Mouse (Mus musculus) ZHBTc4 (cell line): ENCODE measurements at regions not wholly inside any gene's neighbourhood (a gene's known extent, or its start where the extent isn't known, plus 50 kb on each side); places are given as distances from the start of the nearest gene placed in this dataset.

Experiments
- DNase-seq: peaks from one replicate; pipeline ENCODE4 v3.0.0-alpha.2; 2011; ENCODE audit warnings: low read depth, low spot score

DNA sequence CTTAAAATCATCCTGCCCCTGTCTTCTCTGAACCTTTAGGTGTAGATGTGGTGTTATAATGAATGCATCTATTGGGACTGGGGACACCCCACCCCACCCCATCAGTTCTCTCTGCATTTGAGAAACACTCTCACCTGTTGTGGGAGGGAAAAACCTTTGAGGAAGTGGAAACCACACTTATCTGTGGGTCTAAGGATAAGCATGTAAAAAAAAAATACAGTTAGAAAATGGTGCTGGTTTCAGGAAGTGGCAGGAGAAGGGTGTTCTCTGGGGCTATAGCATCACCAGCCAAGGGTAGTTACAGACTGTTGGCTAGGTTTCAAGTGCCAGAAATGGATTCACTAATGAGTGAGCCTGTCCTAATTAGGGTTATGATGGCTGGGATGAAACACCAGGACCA is 91.1 kb upstream of the Rbm19 start:
- DNase-seq: no peak

DNA sequence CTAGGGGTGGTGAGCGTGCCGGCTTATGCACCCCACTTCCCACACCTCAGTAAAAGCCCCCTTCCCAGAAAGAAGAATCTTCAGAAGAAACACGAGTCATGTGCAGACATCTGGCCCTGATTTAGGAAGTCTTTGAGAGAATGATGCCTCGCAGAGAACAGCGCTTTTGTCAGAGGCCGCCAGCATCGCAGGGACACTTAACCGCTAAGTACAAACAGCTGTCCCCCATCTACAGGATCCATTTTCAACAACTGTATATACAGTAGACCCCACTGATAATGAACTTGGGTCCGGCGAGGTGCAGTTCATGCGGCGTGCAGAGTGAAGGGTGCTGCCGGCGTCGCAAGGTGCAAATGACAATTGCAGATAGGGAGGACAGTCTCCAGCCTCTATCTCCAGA is 85.4 kb upstream of the Rbm19 start:
- DNase-seq: no peak

DNA sequence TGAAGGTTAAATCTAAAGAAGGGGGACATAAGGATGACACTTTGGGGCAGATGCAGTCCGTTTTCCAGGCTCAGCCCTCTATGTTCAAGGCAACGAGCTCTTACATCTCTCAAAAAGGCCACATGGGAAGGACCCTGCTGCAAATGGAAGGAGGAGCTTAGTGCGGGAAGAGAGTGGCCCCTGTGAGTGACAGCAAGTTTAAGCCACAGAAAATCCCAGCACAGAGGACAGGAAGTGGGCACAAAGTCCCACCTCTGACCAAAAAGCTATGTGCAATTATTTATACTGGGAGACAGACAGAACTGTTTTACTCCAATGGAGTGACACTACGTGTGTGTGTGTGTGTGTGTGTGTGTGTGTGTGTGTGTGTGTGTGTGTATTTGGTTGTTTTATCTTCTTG is 84.7 kb upstream of the Rbm19 start:
- no peak for DNase-seq

DNA sequence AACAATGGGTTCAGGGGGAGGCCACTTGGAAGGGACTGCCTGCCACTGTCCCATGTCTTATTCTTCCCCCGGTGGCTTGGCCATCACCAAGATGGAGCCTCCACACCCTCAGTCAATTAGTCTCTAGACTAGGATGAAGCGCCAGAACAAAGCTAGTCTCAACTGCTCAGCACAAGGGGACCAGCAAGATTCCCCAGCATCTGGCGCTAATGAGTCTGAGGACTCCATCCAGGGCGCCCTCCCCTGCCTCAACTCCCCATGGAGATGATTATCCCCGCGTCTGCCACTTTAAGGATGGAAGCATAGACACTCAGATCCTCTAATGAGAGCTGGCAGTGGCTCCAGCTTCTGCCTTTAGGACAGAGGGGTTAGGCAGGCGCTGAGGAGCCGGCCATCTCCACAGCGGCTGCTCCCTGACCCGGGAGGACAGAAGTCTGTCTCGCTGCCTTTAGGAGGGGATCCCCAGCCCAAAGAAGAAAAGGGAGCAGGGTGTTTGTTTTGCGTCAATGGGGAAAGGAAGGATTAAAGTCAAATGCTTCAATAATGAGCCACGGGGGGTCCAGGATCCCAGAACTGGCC is 81.7 kb upstream of the Rbm19 start:
- DNase-seq: no peak

DNA sequence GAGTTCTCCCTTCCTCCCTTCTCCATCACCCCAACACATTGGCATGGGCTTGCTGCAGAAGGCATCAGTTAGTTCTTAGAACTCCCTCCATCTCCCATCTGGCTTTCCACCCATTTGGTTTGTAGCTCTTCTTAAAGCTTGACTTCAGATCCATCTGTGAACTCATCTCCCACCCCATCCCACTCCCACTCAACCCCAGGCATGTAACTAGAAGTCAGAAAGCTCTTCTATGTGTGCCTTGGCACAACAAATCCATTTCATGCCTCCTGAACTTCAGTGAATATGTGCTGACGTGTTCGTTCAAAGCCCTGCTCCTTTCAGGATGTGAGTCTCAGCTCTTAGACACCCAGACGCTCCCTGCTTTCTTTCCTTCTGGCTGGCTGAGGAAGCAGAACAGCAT is 81.0 kb upstream of the Rbm19 start:
- DNase-seq: no peak

DNA sequence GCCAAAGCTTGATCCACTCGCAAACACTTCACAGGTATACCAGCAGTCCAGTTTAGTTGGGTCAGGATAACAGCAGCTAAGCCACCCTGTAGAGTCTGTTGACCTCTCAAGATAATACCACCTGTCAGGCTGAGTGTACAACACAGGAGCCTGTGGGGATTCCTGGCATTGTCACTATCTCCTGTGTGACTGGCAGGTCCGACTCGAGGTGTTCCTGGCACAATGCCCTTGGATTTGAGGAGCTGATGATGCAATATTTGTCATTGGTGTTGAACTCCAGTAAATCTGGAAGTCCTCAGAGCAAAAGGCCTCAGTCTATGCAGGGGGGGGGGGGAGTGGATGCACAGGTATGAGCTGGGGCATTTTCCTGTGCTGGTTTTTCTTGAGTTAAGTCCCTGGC is 78.5 kb upstream of the Rbm19 start:
- DNase-seq: no peak

DNA sequence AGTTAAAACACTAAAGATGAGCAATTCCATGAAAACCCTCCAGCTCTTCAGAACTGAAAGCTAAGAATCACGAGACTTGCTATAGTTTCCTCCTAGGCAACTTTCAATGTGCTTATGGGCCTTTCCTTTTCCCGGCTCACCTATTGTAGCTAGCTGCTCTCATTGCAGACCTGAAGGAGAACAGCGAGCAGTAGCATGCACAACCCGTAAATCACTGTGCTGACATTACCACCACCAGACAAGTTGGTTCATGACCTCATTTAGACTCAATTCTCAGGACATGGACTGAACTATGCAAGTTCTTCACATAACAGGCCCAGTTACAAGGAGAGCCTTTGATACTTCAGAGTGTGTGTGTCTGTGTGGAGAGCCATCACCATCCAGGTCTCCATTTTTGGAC is 72.5 kb upstream of the Rbm19 start:
- DNase-seq: no peak

DNA sequence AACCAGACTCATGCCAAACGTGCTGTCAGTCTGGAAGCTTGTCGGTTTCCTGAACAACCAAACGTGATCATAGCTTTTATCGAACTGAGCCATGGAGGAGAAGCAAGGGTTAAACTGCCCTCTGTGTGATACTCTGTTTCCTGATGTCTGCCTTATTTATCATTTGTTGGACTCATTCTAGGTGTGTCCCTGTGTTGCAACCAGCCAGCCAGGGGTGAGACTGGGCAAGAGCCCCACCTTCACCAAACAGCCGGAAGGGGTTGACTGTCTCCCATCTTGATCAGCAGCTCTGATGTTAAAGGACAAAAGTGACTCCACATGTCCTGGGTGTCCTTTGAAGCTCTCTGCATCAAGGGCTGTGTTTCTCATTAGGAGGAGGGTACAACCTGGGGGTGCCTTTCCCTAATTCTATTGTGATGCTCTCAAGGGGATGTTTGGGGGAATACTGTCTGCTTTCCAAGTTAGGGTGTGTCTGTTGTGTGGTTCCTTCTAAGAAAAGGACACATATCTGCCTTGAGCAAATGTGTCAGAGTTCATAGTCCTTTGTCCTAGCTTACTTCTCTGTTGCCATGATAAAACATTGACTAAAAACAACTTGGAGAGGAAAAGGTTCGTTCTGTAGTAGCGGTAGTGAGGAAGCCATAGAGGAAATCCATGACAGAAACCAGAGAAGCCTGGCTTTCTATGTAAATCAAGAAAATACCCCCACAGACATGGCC is 67.0 kb upstream of the Rbm19 start:
- no peak for DNase-seq

DNA sequence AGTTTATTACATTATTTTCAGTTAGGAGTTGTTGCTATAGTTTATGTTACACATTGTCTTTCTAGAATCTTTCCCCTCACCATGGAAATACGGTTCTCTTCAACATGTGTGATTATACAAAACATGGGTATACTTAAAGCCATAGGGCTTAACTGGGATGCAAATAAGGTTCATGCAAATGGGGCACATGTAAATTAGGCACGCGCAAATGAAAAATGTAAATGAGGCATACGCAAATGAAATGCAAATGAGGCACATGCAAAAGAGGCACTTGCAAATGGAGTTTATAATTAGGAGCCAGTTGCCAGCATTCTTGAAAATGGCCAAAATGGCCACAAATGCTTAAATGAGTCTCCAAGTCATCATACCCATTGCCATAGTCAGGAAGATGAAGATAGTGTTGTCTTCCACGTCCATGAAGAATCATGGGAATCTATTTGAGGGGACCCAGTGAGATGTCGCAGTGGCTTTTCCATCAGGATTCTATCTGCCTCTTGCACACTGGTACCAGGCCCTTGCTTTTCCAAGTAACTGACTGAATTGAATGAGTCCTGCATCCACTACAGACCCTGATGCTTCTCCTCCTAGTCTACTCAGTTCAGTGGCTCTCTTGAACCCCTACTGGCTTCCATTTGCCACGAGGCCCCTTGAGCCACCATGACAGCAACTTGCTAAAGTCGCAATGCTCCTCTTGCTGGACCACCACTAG is 65.4 kb upstream of the Rbm19 start:
- no peak for DNase-seq

DNA sequence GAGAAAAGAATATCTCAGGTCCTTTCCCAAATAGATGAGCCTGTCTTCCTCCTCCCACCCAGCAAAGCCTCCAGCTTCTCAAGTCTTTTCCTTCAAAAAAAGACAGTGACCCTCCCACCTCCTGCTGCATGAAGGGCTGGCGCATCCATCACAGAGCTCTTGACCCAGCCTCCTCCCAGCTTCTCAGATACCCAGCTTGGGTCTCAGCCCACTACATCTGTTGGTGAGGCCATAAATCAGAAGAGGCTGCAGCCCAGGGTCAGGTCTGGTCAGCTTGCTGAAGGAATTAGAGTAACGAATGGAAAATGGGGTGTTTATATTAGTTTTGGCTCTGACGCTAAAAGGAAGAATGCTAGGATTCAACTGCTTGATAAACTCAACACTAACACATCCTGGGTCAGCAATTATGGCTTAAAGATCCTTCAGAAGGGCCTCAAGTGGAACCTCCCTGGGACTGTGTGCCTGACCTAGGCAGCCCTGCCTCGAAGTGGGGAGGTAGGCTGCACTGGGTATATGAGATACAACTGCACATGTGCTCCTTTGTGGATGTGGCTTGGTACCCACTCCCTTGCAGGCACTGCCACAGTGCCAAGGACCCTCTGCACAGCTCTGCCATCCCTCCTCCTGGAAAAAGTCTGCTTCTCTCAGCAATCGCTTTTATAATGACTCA is 61.6 kb upstream of the Rbm19 start:
- DNase-seq: no peak
